Comparison of ENCODE assay signal across 26 mouse cellular contexts in the genomic region with DNA sequence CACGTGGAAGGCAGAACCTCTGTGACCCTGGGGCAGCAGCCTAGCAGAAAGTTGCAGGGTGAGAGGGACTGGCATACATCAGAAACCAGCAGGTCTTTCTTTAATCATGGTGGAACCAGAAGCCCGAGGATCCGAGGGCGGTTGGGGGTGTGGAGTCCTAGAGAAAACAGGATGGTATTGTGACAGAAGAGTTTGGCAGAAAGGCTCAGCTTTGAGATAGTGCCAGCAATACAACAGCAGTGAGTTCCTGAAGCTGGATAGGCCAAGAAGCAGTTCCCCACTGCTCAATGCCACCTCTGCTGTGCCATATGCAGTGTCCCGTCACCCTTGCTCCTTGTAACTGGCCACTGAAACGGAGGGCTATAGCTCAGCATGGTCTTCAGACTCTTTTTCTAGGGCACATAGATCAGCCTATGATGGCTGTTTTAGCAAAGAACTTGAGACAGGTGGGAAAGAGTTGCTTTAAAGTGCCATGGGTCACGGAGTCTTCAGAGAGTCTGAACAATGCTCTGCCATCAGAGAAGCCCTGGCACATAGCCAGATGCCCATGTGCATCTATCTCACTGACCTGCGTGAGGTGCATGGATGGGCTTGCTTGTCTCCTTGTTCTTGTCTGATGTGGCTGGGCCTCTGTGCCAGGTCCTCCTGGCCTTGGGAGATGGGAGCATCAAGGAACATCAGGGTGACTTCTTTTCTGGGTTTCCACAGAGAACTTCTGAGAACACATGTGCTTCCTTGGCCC. TPM values are rescaled to one million over a fixed set of nuclear protein-coding genes. Genes with fewer than 3 reads are reported as not detected.
DNase-seq lines count a peak whose midpoint lies in the region; ATAC-seq and TF ChIP-seq lines count a peak whose summit lies in the region.
"Had no signal": no experiment of that assay in that cellular context is flagged by ENCODE, and none has a peak within 500 bp of the region (broad histone marks: within the 10 kb centered on the region; RNA-seq: fewer than 3 reads in every experiment).

No protein-coding gene starts in this region.

- no peaks in the 10 kb centered on the region for H3K9me3 ChIP-seq in hindbrain, embryonic 15.5 days
- no peaks in the 10 kb centered on the region for H3K9me3 ChIP-seq in hindbrain, embryonic 11.5 days (ENCODE audit: control insufficient read depth, low read length)
- H3K9me3 ChIP-seq: forebrain, embryonic 10.5 days; G1E had no signal

- no peaks in the 10 kb centered on the region for H3K4me1 ChIP-seq in hindbrain, embryonic 15.5 days (replicated peaks)
- no peaks in the 10 kb centered on the region for H3K4me1 ChIP-seq in hindbrain, embryonic 11.5 days (replicated peaks; ENCODE audit: control insufficient read depth, insufficient read depth, low read length)

- no peak overlapping the region for H3K9ac ChIP-seq in hindbrain, embryonic 15.5 days
- no peak overlapping the region for H3K9ac ChIP-seq in hindbrain, embryonic 11.5 days (ENCODE audit: low read depth, low read length)
- H3K9ac ChIP-seq: hindbrain, embryonic 14.5 days had no signal

- H3K27ac ChIP-seq in hindbrain, embryonic 15.5 days (replicated peaks): no peak overlapping the region
- no peak overlapping the region for H3K27ac ChIP-seq in hindbrain, embryonic 11.5 days (ENCODE audit: low read depth, low read length)
- H3K27ac ChIP-seq in layer of hippocampus, adult 2 months: 0 out of 2 replicates have a peak overlapping the region, but pooled peaks have one; percentile 49
- H3K27ac ChIP-seq: forebrain, embryonic 10.5 days; gastrocnemius, adult 2 months; hindbrain, embryonic 14.5 days had no signal

- H3K36me3 ChIP-seq in hindbrain, embryonic 15.5 days: no peaks in the 10 kb centered on the region
- H3K36me3 ChIP-seq in hindbrain, embryonic 11.5 days (ENCODE audit: control insufficient read depth, insufficient read depth, low read length): no peaks in the 10 kb centered on the region
- H3K36me3 ChIP-seq: G1E had no signal

- 71% methylated on average over 8 of the region's 8 CpGs for WGBS in hindbrain, embryonic 15.5 days
- 85% methylated on average over 8 of the region's 8 CpGs for WGBS in hindbrain, embryonic 11.5 days

- ATAC-seq in hindbrain, embryonic 15.5 days (ENCODE audit: low FRiP score, low read depth): 0 out of 2 replicates have a peak, but pooled peaks have one; percentile 23
- no peak for ATAC-seq in hindbrain, embryonic 11.5 days (ENCODE audit: low FRiP score)
- no peak for ATAC-seq in inflammation-experienced regulatory T-cells, adult 6 months
- ATAC-seq: forebrain, embryonic 14.5 days; intestine, embryonic 16.5 days; Patski had no signal

- TF ChIP-seq CTCF in layer of hippocampus, adult 2 months (conservative IDR thresholded peaks at IDR 0.05): no peak

- H3K4me2 ChIP-seq in hindbrain, embryonic 15.5 days: no peak overlapping the region
- H3K4me2 ChIP-seq in hindbrain, embryonic 11.5 days (replicated peaks; ENCODE audit: low read depth, low read length): no peak overlapping the region
- H3K4me2 ChIP-seq: heart, embryonic 11.5 days; hindbrain, embryonic 14.5 days had no signal

- H3K27me3 ChIP-seq in hindbrain, embryonic 15.5 days: no peaks in the 10 kb centered on the region
- H3K27me3 ChIP-seq in hindbrain, embryonic 11.5 days (ENCODE audit: control insufficient read depth, insufficient read depth, low read length): no peaks in the 10 kb centered on the region
- H3K27me3 ChIP-seq: CH12.LX, Patski had no signal

- H3K4me3 ChIP-seq in hindbrain, embryonic 15.5 days: no peak overlapping the region
- H3K4me3 ChIP-seq in hindbrain, embryonic 11.5 days (ENCODE audit: low read depth, low read length): no peak overlapping the region
- H3K4me3 ChIP-seq in layer of hippocampus, adult 2 months: no peak overlapping the region
- H3K4me3 ChIP-seq: forebrain, embryonic 10.5 days; gastrocnemius, adult 2 months had no signal

- DNase-seq in cerebellum, postnatal 14 days: peak; percentile 41 to 59
- no peak for DNase-seq in cerebellum, adult 11 months
- no peak for DNase-seq in hindbrain, embryonic 11.5 days (ENCODE audit: low spot score)
- DNase-seq in layer of hippocampus, adult 2 months (ENCODE audit: low spot score in 2 of 2): peak; percentile 52
- no peak for DNase-seq in layer of hippocampus, postnatal 36 days
- DNase-seq in adipocyte (ENCODE audit: low spot score): peak; percentile 38
- DNase-seq: adrenal gland, adult 2 months; adrenal gland, postnatal 14 days; B cell, adult 2 months; cerebellum, adult 2 months; cerebellum, adult 9-11 months; gastrocnemius, adult 2 months; gastrocnemius, postnatal 14 days; heart, adult 11 months; kidney, adult 18-20 months had no signal

RNA-seq across cellular contexts. Expression of a gene that starts 22.0 kb away (rescaled TPM):
- 145 and 161 TPM in 2 replicates for polyA plus RNA-seq in hindbrain, embryonic 15.5 days (2015; fragmentation: Nextera tagmentation; extraction: Ambion mirVana)
- 268 and 277 TPM in 2 replicates for polyA plus RNA-seq in hindbrain, embryonic 11.5 days (2014; fragmentation: Nextera tagmentation; extraction: Ambion mirVana)
- total RNA-seq in layer of hippocampus, adult 2 months (2021): 10 to 100 TPM; 51.5 to 56.4 TPM
- 10 to 100 TPM; 54.6 to 55.1 TPM for total RNA-seq in layer of hippocampus, postnatal 36 days (2021)
- 100 to 1,000 TPM; 116 to 145 (median 118) TPM for polyA plus RNA-seq in inflammation-experienced regulatory T-cells, adult 6 months (2017; shearing (Covaris generic))

RNA-seq across cellular contexts. Expression of a gene that starts 50.6 kb away (rescaled TPM):
- 45.7 and 48.2 TPM in 2 replicates for polyA plus RNA-seq in hindbrain, embryonic 15.5 days (2015; fragmentation: Nextera tagmentation; extraction: Ambion mirVana)
- 32.9 and 34.6 TPM in 2 replicates for polyA plus RNA-seq in hindbrain, embryonic 11.5 days (2014; fragmentation: Nextera tagmentation; extraction: Ambion mirVana)
- 1 to 10 TPM; 1.4 to 2.3 TPM for total RNA-seq in layer of hippocampus, adult 2 months (2021)
- 1 to 10 TPM; 4.1 to 5.2 TPM for total RNA-seq in layer of hippocampus, postnatal 36 days (2021)
- 1 to 10 TPM in 1 of 3 experiments, under 1 TPM in 2; 0.35 to 1.1 (median 0.70) TPM for polyA plus RNA-seq in inflammation-experienced regulatory T-cells, adult 6 months (2017; shearing (Covaris generic))
- total RNA-seq: hematopoietic stem cell, adult 5-6 weeks had no signal

Comparison
In these comparisons a context has a peak if more than half of its experiments do, and no peak if none do; other contexts are left out.
1. DNase-seq: peak in cerebellum, postnatal 14 days (2 of 2), layer of hippocampus, adult 2 months (2 of 2) and adipocyte (single experiment); none in cerebellum, adult 11 months (single experiment), hindbrain, embryonic 11.5 days (single experiment) and layer of hippocampus, postnatal 36 days (0 of 2).
2. RNA of a gene that starts 50.6 kb away (polyA plus RNA-seq): 45.7 to 48.2 TPM in hindbrain, embryonic 15.5 days and 32.9 to 34.6 TPM in hindbrain, embryonic 11.5 days; 0.35 to 1.1 TPM in inflammation-experienced regulatory T-cells, adult 6 months; every median in the first group is over 10 times any median in the second.